ENCODE assay signal across 8 mouse cellular contexts in the genomic region with DNA sequence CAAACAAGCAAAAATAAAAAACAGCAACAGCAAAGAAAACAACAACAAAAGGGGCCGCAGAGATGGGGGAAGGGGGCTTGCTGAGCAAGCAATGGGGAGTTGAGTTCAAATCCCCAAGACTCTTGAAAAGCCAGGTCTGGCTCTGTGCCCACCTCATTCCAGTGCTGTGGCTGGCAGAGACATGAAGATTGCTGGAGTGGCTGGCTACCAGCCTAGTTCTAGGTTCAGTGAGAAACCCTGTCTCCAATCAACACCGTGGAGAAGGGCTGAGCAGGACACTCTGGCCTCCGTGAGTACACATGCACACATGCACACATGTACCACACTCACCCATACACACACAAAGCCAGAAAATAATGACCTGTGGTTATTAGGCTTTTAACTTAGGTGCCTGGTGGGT. TPM values are rescaled to one million over a fixed set of nuclear protein-coding genes. Genes with fewer than 3 reads are reported as not detected.
DNase-seq lines count a peak whose midpoint lies in the region; ATAC-seq lines count a peak whose summit lies in the region.

No protein-coding gene starts in this region.

- peak; percentile 45 for DNase-seq in kidney, adult 18-20 months
- DNase-seq in adrenal gland, postnatal 14 days = peak; percentile 63
- DNase-seq in liver, embryonic 13.5 days = no peak
- DNase-seq in yolk sac, embryonic 10.5 days (ENCODE audit: low spot score) = no peak
- no peak for DNase-seq in frontal cortex, postnatal 10 days (ENCODE audit: low spot score in 2 of 2)

- no peaks in the 10 kb centered on the region for H3K27me3 ChIP-seq in kidney, embryonic 14.5 days (ENCODE audit: control insufficient read depth, insufficient read depth, low read length)
- H3K27me3 ChIP-seq in heart, embryonic 11.5 days (ENCODE audit: control insufficient read depth, insufficient read depth, low read length) = no peaks in the 10 kb centered on the region
- H3K27me3 ChIP-seq in liver, embryonic 13.5 days = no peaks in the 10 kb centered on the region

- no peaks in the 10 kb centered on the region for H3K9me3 ChIP-seq in kidney, embryonic 14.5 days (ENCODE audit: control insufficient read depth, low read length)
- peaks cover 4% of the 10 kb centered on the region for H3K9me3 ChIP-seq in heart, embryonic 11.5 days (replicated peaks; ENCODE audit: control insufficient read depth, low read length)
- peaks cover 3% of the 10 kb centered on the region; the same call in 1 of the 2 replicates for H3K9me3 ChIP-seq in liver, embryonic 13.5 days (replicated peaks)

- WGBS in kidney, embryonic 14.5 days = 89% methylated on average over 3 of the region's 3 CpGs
- 57% methylated on average over 3 of the region's 3 CpGs for WGBS in heart, embryonic 11.5 days (ENCODE audit: insufficient replicate concordance)
- WGBS in liver, embryonic 13.5 days (ENCODE audit: insufficient replicate concordance) = 50% methylated on average over 3 of the region's 3 CpGs

- no peak overlapping the region for H3K27ac ChIP-seq in kidney, embryonic 14.5 days (ENCODE audit: low read depth, low read length)
- no peak overlapping the region for H3K27ac ChIP-seq in heart, embryonic 11.5 days (ENCODE audit: low read depth, low read length)
- peak overlapping the region; percentile 91 for H3K27ac ChIP-seq in liver, embryonic 13.5 days

- peaks cover 14% of the 10 kb centered on the region for H3K4me1 ChIP-seq in kidney, embryonic 14.5 days (ENCODE audit: control insufficient read depth, insufficient read depth, low read length)
- peaks cover 18% of the 10 kb centered on the region for H3K4me1 ChIP-seq in heart, embryonic 11.5 days (ENCODE audit: control insufficient read depth, insufficient read depth, low read length)
- H3K4me1 ChIP-seq in liver, embryonic 13.5 days (replicated peaks) = peaks cover 39% of the 10 kb centered on the region

- ATAC-seq in kidney, embryonic 14.5 days (ENCODE audit: low FRiP score, low TSS enrichment) = no peak
- ATAC-seq in heart, embryonic 11.5 days (replicated peaks; ENCODE audit: insufficient number of reproducible peaks, low FRiP score, low TSS enrichment) = no peak
- no peak for ATAC-seq in liver, embryonic 13.5 days (ENCODE audit: low read depth)
- no peak for ATAC-seq in frontal cortex, adult (ENCODE audit: low TSS enrichment)

- H3K4me3 ChIP-seq in kidney, embryonic 14.5 days (ENCODE audit: low read length) = no peak overlapping the region
- 0 out of 2 replicates have a peak overlapping the region, but pooled peaks have one; percentile 79 for H3K4me3 ChIP-seq in heart, embryonic 11.5 days (ENCODE audit: low read depth, low read length)
- peak overlapping the region; percentile 95 for H3K4me3 ChIP-seq in liver, embryonic 13.5 days (replicated peaks)

- H3K4me2 ChIP-seq in kidney, embryonic 14.5 days (replicated peaks; ENCODE audit: low read depth, low read length) = no peak overlapping the region
- peak overlapping the region; percentile 84 for H3K4me2 ChIP-seq in heart, embryonic 11.5 days
- peak overlapping the region; percentile 93 for H3K4me2 ChIP-seq in liver, embryonic 13.5 days

- no peaks in the 10 kb centered on the region for H3K36me3 ChIP-seq in kidney, embryonic 14.5 days (ENCODE audit: control insufficient read depth, insufficient read depth, low read length)
- H3K36me3 ChIP-seq in heart, embryonic 11.5 days (ENCODE audit: control insufficient read depth, insufficient read depth, low read length) = no peaks in the 10 kb centered on the region
- peaks cover 3% of the 10 kb centered on the region for H3K36me3 ChIP-seq in liver, embryonic 13.5 days

- no peak overlapping the region for H3K9ac ChIP-seq in kidney, embryonic 14.5 days (ENCODE audit: low read depth, low read length)
- H3K9ac ChIP-seq in heart, embryonic 11.5 days (ENCODE audit: low read depth, low read length) = no peak overlapping the region
- H3K9ac ChIP-seq in liver, embryonic 13.5 days = peak overlapping the region; percentile 95

RNA-seq across cellular contexts. Expression of a gene that starts 1.6 kb away (rescaled TPM):
- polyA plus RNA-seq in kidney, embryonic 14.5 days (2014; fragmentation: Nextera tagmentation; extraction: Ambion mirVana) = 13.9 and 14.2 TPM in 2 replicates
- 66.7 and 70.0 TPM in 2 replicates for total RNA-seq in adrenal gland, postnatal 14 days (2021)
- 11.6 and 16.5 TPM in 2 replicates for polyA plus RNA-seq in heart, embryonic 11.5 days (2014; fragmentation: Nextera tagmentation; extraction: Ambion mirVana)
- polyA plus RNA-seq in liver, embryonic 13.5 days (2015; fragmentation: Nextera tagmentation; extraction: Ambion mirVana) = 11.1 and 15.9 TPM in 2 replicates

Comparison
In these comparisons a context has a peak if more than half of its experiments do, and no peak if none do; other contexts are left out.
1. DNase-seq: peak in kidney, adult 18-20 months (single experiment) and adrenal gland, postnatal 14 days (single experiment); none in liver, embryonic 13.5 days (single experiment), yolk sac, embryonic 10.5 days (single experiment) and frontal cortex, postnatal 10 days (0 of 2).